Mouse (Mus musculus): ENCODE results near the gene Rab1b.

GRCm38 (mm10) chr19:5109659-5110453 is 3.0 kb upstream of the Rab1b start:
- no peak for TF ChIP-seq TAL1 (IDR thresholded peaks at IDR 0.05; ENCODE audit: low read length)
- no peak for TF ChIP-seq GATA1 (IDR thresholded peaks at IDR 0.05; ENCODE audit: low read length)

All from erythroblast, embryonic 14.5 days (primary cell).